Mouse (Mus musculus) forebrain, embryonic 12.5 days (tissue): ENCODE measurements around the gene 2010111I01Rik. TPM values are rescaled to one million over a fixed set of nuclear protein-coding genes. Genes with fewer than 3 reads are reported as not detected.
A peak's percentile ranks its signal among the peaks of the same experiment; 100 is the strongest.

Source experiments
- ATAC-seq: fragments of 200-750 bp; cut with Nextera tagmentation; 2 replicates; pipeline ENCODE4 v1.8.0; 2017; ENCODE audit warnings: moderate TSS enrichment; ENCODE audit not compliant: low FRiP score
- H3K27ac ChIP-seq: fragments of 300-500 bp; sonication (generic); 2 replicates; pipeline ENCODE4 v1.5.1; 2016; ENCODE audit warnings: mild to moderate bottlenecking
- H3K27me3 ChIP-seq: fragments of 300-500 bp; sonication (generic); 2 replicates; pipeline ENCODE4 v1.6.1; 2016; ENCODE audit warnings: mild to moderate bottlenecking
- H3K36me3 ChIP-seq: fragments of 300-500 bp; sonication (generic); replicated peaks from 2 replicates; pipeline ENCODE4 v1.6.1; 2016; ENCODE audit warnings: mild to moderate bottlenecking
- H3K4me1 ChIP-seq: fragments of 300-500 bp; sonication (generic); 2 replicates; pipeline ENCODE4 v1.6.1; 2016
- H3K4me2 ChIP-seq: fragments of 300-500 bp; sonication (generic); 2 replicates; pipeline ENCODE4 v1.6.1; 2016; ENCODE audit warnings: mild to moderate bottlenecking, moderate library complexity
- H3K4me3 ChIP-seq: fragments of 300-500 bp; sonication (generic); replicated peaks from 2 replicates; pipeline ENCODE4 v1.5.1; 2016; ENCODE audit warnings: mild to moderate bottlenecking
- H3K9ac ChIP-seq: fragments of 300-500 bp; sonication (generic); 2 replicates; pipeline ENCODE4 v1.6.1; 2016; ENCODE audit warnings: mild to moderate bottlenecking
- H3K9me3 ChIP-seq: fragments of 300-500 bp; sonication (generic); 2 replicates; pipeline ENCODE4 v1.6.1; 2016
- WGBS: fragments of 180-500 bp; shearing (Covaris S2); methylation state at CpG from one replicate; pipeline ENCODE4 v1.1.7; 2016; 5-methylcytosine and 5-hydroxymethylcytosine counted together
- polyA plus RNA-seq: library from polyadenylated mRNA; unstranded; fragments of >200 nt; fragmentation: Nextera tagmentation; extraction: Ambion mirVana; gene quantifications from 2 replicates; pipeline ENCODE4 v1.2.1, GENCODE M21; 2016

2010111I01Rik gene
- polyA plus RNA-seq, 1 experiment from 2014 or later = 34.3 TPM

DNA sequence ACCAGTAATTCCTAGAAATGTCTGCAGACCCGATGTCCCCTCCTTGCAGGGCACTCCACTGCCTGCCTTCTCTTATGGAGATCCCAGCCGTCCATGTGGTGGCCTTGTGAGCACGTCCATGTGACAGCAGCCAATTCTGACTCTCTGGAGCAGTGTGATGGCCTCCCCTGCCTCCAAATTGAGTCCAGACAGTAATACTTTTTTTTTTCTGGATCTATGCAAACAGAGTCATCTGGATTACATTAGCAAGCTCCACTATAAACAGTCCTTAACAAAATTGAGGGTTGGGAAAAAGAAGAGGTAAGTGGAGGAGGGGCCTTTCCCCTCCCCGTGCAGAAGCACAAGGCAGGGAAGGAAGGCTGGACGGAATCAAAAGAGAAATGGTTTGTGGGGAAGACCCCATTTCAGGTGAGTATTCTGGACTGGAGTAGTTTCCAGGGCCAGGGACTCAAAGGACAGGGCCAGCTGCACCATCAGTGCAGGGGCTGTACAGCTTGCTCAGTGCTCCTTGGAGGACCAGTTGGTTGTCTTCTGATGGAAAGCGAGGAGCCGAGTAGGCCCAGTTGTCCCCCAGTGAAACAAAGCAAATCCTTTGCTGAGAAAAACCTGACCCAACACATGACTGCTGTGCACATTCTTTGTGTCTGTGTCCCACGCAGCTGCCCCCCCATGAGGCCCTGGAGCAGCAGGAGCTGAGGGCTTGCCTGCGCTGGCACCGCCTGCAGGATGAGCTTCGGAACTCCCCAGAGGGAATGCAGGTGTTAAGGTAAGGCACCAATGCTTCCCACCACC is 205.8 kb downstream of the 2010111I01Rik start:
- Histone ChIP-seq H3K9ac (no peak overlapping the region), H3K4me1 (peaks cover 20% of the 10 kb centered on the region), H3K27me3 (0 out of 2 replicates have a peak, but pooled peaks cover 5% of the 10 kb centered on the region), H3K4me2 (no peak overlapping the region), H3K9me3 (no peaks in the 10 kb centered on the region), H3K36me3 (no peaks in the 10 kb centered on the region), H3K27ac (peak overlapping the region; percentile 32), H3K4me3 (no peak overlapping the region)
- 63% methylated on average over 11 of the region's 11 CpGs for WGBS
- ATAC-seq = no peak; the same call in 1 of the 2 replicates

DNA sequence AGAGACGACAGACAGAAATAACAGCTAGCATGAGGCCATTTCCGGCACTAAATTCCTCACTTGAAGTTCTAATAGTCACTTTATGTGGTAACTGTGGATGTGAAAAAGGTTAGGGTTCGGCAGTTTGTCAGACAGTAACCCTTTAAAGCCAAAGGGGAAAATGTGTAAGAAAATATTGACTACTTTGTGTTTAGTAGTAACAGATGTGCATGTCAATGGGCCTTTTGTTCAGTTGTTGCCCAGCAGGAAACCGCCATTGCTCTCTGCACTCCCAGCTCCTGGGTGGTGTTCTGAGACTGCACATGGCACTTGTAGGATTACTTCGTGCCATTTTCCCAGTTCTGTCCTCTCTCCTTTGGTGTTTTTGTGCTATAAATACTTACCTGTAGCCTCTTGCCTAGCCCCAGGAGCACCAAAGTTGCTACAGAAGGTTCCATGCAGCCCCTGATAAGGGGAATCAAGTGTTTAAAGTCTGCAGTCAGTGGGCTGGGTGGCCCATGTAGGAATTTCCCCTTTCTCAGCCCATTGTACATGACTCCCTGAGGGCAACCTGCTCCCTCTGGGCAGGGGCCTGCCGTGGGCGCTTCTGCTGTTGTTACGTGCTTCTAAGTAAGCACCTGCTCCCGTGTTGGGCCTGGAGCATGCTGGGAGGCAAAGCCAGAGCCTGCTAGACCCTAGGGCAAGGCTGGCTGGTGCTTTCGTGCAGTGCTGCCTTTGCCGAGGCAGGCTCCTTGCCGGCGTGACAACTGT is 206.8 kb downstream of the 2010111I01Rik start:
- H3K27me3 ChIP-seq = 0 out of 2 replicates have a peak, but pooled peaks cover 5% of the 10 kb centered on the region
- no peak for ATAC-seq
- 20% methylated on average over 13 of the region's 13 CpGs for WGBS
- no peak overlapping the region for H3K4me2 ChIP-seq
- no peak overlapping the region for H3K4me3 ChIP-seq
- H3K4me1 ChIP-seq = peaks cover 20% of the 10 kb centered on the region
- H3K36me3 ChIP-seq = no peaks in the 10 kb centered on the region
- H3K9ac ChIP-seq = no peak overlapping the region
- no peaks in the 10 kb centered on the region for H3K9me3 ChIP-seq
- H3K27ac ChIP-seq = peak overlapping the region; percentile 50; the same call in 1 of the 2 replicates

GRCm38 (mm10) chr13:63172097-63172445 is 207.4 kb downstream of the 2010111I01Rik start:
- Histone ChIP-seq H3K27ac (0 out of 2 replicates have a peak overlapping the region, but pooled peaks have one; percentile 19), H3K4me1 (peaks cover 20% of the 10 kb centered on the region), H3K4me3 (no peak overlapping the region), H3K9ac (no peak overlapping the region), H3K36me3 (no peaks in the 10 kb centered on the region), H3K4me2 (no peak overlapping the region), H3K9me3 (no peaks in the 10 kb centered on the region), H3K27me3 (0 out of 2 replicates have a peak, but pooled peaks cover 5% of the 10 kb centered on the region)
- WGBS = 72% methylated on average over 3 of the region's 3 CpGs
- no peak for ATAC-seq

DNA sequence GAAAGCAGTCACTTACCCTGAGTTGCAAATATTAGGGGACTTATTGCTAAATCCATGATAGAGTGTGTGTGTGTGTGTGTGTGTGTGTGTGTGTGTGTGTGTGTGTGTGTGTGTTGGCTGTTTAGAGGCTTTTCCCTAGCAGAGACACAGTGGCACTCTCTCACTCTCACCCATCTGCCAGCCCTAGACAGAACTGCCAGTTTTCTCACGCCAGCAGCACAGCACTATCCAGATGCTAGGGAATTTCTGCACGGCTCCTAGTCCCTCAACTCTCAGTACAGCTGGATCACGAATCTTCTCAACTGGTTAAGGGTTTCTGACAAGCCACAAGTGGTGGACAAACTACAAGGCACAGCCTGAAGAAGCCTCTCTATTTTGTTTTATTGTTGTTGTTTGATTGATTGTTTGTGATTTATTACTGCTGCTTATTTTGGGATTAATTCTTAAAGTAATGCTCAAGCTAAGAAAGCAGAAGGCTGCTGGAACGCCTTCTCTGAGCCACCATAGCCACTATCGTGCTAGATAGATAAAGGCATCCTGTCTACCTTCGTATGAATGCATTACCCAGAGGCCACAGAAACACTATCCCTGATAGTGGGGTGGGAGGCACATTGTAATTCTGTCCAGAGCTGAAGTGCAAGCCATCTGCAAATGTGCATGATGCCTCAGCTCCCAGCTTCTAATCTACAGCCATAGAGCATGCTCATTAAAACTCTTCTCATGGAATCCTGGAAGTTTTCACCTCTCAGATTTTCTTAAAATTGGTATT is 209.7 kb downstream of the 2010111I01Rik start:
- H3K27ac ChIP-seq = no peak overlapping the region
- H3K27me3 ChIP-seq = 0 out of 2 replicates have a peak, but pooled peaks cover 5% of the 10 kb centered on the region
- no peak overlapping the region for H3K4me2 ChIP-seq
- H3K9me3 ChIP-seq = no peaks in the 10 kb centered on the region
- 84% methylated on average over 6 of the region's 6 CpGs for WGBS
- H3K4me3 ChIP-seq = no peak overlapping the region
- H3K4me1 ChIP-seq = peaks cover 20% of the 10 kb centered on the region
- no peak overlapping the region for H3K9ac ChIP-seq
- no peak for ATAC-seq
- no peaks in the 10 kb centered on the region for H3K36me3 ChIP-seq

GRCm38 (mm10) chr13:63176131-63176530 is 211.4 kb downstream of the 2010111I01Rik start:
- Histone ChIP-seq H3K4me2 (no peak overlapping the region), H3K4me3 (no peak overlapping the region), H3K4me1 (peaks cover 10% of the 10 kb centered on the region), H3K9ac (no peak overlapping the region), H3K27me3 (no peaks in the 10 kb centered on the region), H3K27ac (no peak overlapping the region), H3K36me3 (no peaks in the 10 kb centered on the region), H3K9me3 (no peaks in the 10 kb centered on the region)
- ATAC-seq = no peak
- WGBS = 87% methylated on average over 4 of the region's 4 CpGs

DNA sequence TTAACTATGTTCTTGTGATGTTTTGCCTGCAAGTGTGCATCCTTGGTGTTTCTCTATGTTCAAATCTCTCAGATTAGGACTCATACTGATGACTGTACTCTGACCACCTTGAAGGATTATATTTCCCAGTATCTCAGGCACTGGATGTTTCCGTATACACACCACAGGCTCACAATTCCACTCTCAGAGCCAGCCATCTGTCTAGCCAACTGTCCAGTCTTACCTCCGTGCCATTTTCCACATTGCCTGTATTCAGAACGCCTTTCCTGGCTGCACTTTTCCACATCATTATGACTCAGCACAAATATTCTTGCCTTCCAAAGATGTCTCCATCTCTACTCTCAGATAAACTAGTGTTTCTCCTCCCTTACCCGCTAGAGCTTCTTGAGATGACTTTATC is 212.5 kb downstream of the 2010111I01Rik start:
- no peak overlapping the region for H3K4me2 ChIP-seq
- H3K4me3 ChIP-seq = no peak overlapping the region
- no peaks in the 10 kb centered on the region for H3K36me3 ChIP-seq
- no peaks in the 10 kb centered on the region for H3K9me3 ChIP-seq
- H3K27ac ChIP-seq = no peak overlapping the region
- no peak overlapping the region for H3K9ac ChIP-seq
- 90% methylated on average over 4 of the region's 4 CpGs for WGBS
- ATAC-seq = no peak
- no peaks in the 10 kb centered on the region for H3K27me3 ChIP-seq
- no peaks in the 10 kb centered on the region; the same call in 1 of the 2 replicates for H3K4me1 ChIP-seq

DNA sequence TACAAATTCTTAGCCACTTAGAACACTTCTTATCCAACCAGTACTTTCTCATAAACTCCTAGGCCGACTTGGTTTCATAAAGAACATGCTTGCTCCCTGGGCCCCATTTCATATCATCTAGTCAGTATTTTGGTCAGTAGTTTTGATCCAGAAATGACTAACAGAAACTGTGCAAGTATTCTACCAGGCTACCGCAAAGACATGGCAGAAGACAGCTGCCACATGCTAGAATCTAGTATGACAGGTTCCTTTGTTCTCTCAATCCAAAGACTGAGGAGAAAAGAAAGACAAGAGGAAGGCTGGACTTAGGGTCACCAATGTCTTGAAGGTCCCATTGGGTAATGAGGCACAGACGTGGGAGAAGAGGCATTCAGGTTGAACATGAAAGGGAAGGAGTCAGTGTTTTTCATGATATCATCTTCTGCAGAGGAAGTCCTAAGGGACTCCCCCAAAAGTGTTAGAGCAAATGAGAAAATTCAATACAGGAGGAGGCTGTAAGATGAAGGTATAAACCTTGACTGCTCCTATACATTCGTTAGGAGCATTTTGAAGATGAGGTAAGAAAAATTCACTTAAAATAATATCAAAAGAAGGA is 216.0 kb downstream of the 2010111I01Rik start:
- ATAC-seq = no peak
- Histone ChIP-seq H3K4me2 (no peak overlapping the region), H3K4me1 (peaks cover 9% of the 10 kb centered on the region), H3K9me3 (no peaks in the 10 kb centered on the region), H3K4me3 (no peak overlapping the region), H3K27ac (no peak overlapping the region), H3K9ac (no peak overlapping the region), H3K27me3 (no peaks in the 10 kb centered on the region), H3K36me3 (no peaks in the 10 kb centered on the region)
- 77% methylated on average over 4 of the region's 4 CpGs for WGBS

DNA sequence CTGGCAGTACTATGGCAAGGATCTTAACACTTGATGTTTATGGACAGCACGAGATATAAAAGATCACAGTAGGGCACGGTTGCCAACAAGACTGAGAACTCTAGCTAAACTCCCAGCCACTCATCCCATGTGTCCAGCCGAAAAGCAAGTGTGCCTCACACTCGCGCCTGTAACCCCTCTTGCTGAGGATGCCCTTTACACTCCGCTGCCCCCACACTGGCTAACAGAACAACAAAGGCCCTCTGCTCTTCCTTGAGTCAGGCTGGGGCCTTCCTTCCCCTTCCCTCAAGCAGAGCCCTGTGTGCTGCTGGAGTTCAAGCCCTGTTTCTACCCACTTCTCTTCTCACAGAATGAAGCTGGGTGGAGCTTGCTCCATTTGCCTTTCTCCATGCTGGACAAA is 220.3 kb downstream of the 2010111I01Rik start:
- no peak for ATAC-seq
- Histone ChIP-seq H3K4me2 (no peak overlapping the region), H3K9me3 (no peaks in the 10 kb centered on the region), H3K36me3 (no peaks in the 10 kb centered on the region), H3K9ac (no peak overlapping the region), H3K4me1 (peaks cover 22% of the 10 kb centered on the region), H3K4me3 (no peak overlapping the region), H3K27ac (no peak overlapping the region), H3K27me3 (no peaks in the 10 kb centered on the region)
- 52% methylated on average over 6 of the region's 6 CpGs for WGBS

GRCm38 (mm10) chr13:63186217-63186616 is 221.5 kb downstream of the 2010111I01Rik start:
- Histone ChIP-seq H3K4me1 (peaks cover 22% of the 10 kb centered on the region), H3K36me3 (no peaks in the 10 kb centered on the region), H3K4me2 (no peak overlapping the region), H3K27me3 (no peaks in the 10 kb centered on the region), H3K4me3 (no peak overlapping the region), H3K9me3 (no peaks in the 10 kb centered on the region), H3K9ac (no peak overlapping the region), H3K27ac (no peak overlapping the region)
- WGBS = 58% methylated on average over 4 of the region's 4 CpGs
- peak; percentile 64 for ATAC-seq

- H3K4me1 ChIP-seq = peaks cover 22% of the 10 kb centered on the region
- H3K9me3 ChIP-seq = no peaks in the 10 kb centered on the region
- no peak overlapping the region for H3K4me3 ChIP-seq
- H3K36me3 ChIP-seq = no peaks in the 10 kb centered on the region
- 91% methylated on average over 1 of the region's 1 CpGs for WGBS
- no peak overlapping the region for H3K4me2 ChIP-seq
- no peak overlapping the region for H3K27ac ChIP-seq
- ATAC-seq = no peak
- no peaks in the 10 kb centered on the region for H3K27me3 ChIP-seq
- no peak overlapping the region for H3K9ac ChIP-seq
Observed at GRCm38 (mm10) chr13:63186642-63187041, 221.9 kb downstream of the 2010111I01Rik start.

DNA sequence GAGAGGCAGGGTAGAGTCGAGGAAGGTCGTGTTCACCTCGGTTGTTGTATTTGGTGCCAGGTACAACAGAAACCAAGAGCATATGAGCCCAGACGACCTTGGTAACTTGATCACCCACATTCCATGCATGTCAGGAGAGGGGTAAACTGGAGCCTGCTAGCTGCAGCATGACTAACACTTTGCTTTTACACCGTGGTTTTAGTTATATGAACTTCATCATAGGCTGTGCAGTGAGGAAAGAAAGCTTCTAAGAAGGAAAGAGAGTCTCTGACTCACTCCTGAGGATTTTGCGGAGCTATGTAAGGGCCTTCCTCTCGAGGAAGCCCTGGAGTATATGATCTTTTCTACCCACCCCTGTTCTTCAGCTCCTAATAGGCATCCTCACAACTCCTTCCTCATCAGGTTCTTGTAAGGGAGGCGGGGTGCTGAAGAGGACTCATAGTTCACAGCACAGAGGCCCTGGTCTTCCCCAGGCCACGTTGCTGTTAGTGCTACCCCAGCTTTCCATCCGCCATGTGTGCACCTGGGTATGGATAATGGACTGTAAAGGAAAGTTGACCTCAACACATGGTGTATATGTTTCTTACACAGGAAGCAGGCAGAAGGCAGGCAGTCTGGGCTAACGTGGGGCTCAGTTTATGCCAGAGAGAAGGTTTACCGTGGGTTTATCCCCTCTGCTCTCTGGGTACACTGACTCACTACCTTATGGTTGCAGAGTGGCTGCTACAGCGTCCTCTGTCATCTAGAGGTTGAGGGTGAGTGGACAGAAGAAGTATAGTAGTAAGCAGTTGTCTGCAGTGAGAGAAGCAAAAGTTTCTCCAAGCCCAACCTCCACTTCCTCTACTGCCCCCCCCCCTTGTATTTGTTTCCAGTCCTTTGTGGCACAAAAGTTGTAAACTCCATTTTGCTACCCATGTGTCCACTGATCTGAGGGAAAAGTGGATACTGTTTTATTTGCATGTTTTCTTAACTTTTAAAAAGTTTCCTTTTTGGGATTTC is 222.8 kb downstream of the 2010111I01Rik start:
- H3K27ac ChIP-seq = no peak overlapping the region
- H3K4me1 ChIP-seq = peaks cover 22% of the 10 kb centered on the region
- H3K4me3 ChIP-seq = no peak overlapping the region
- H3K36me3 ChIP-seq = no peaks in the 10 kb centered on the region
- H3K27me3 ChIP-seq = no peaks in the 10 kb centered on the region
- H3K4me2 ChIP-seq = no peak overlapping the region
- no peak overlapping the region for H3K9ac ChIP-seq
- ATAC-seq = no peak
- no peaks in the 10 kb centered on the region for H3K9me3 ChIP-seq
- WGBS = 75% methylated on average over 13 of the region's 13 CpGs
